Mouse (Mus musculus) hindbrain, embryonic 16.5 days (tissue): ENCODE results near the gene Rfx4. TPM values are rescaled to one million over a fixed set of nuclear protein-coding genes. Genes with fewer than 3 reads are reported as not detected.
A peak's percentile ranks its signal among the peaks of the same experiment; 100 is the strongest.

Experiments
- ATAC-seq: fragments of 200-750 bp; cut with Nextera tagmentation; 2 replicates; pipeline ENCODE4 v1.8.0; 2017; ENCODE audit warnings: moderate TSS enrichment, moderate library complexity
- H3K27ac ChIP-seq: fragments of 300-500 bp; sonication (generic); 2 replicates; pipeline ENCODE4 v1.5.1; 2014; ENCODE audit warnings: low read depth, mild to moderate bottlenecking, control low read depth, low read length, moderate library complexity
- H3K27me3 ChIP-seq: fragments of 300-500 bp; sonication (generic); replicated peaks from 2 replicates; pipeline ENCODE4 v1.6.1; 2014; ENCODE audit warnings: low read length; ENCODE audit not compliant: control insufficient read depth, insufficient read depth
- H3K36me3 ChIP-seq: fragments of 300-500 bp; sonication (generic); 2 replicates; pipeline ENCODE4 v1.6.1; 2014; ENCODE audit warnings: mild to moderate bottlenecking, low read length, moderate library complexity, mixed read lengths; ENCODE audit not compliant: control insufficient read depth, insufficient read depth
- H3K4me1 ChIP-seq: fragments of 300-500 bp; sonication (generic); 2 replicates; pipeline ENCODE4 v1.6.1; 2014; ENCODE audit warnings: low read depth, low read length; ENCODE audit not compliant: control insufficient read depth, insufficient read depth
- H3K4me2 ChIP-seq: fragments of 300-500 bp; sonication (generic); 2 replicates; pipeline ENCODE4 v1.6.1; 2014; ENCODE audit warnings: mild to moderate bottlenecking, low read length, control low read depth, moderate library complexity
- H3K4me3 ChIP-seq: fragments of 300-500 bp; sonication (generic); 2 replicates; pipeline ENCODE4 v1.5.1; 2014; ENCODE audit warnings: mild to moderate bottlenecking, low read length, control low read depth, moderate library complexity
- H3K9ac ChIP-seq: fragments of 300-500 bp; sonication (generic); 2 replicates; pipeline ENCODE4 v1.6.1; 2014; ENCODE audit warnings: low read depth, mild to moderate bottlenecking, control low read depth, low read length, moderate library complexity
- H3K9me3 ChIP-seq: fragments of 300-500 bp; sonication (generic); 2 replicates; pipeline ENCODE4 v1.6.1; 2014; ENCODE audit warnings: mild to moderate bottlenecking, low read length, moderate library complexity; ENCODE audit not compliant: control insufficient read depth
- WGBS: fragments of 180-500 bp; shearing (Covaris S2); extraction: QIAGEN DNeasy Blood & Tissue Kit; methylation state at CpG from one replicate; pipeline ENCODE4 v1.1.7; 2014; 5-methylcytosine and 5-hydroxymethylcytosine counted together
- polyA plus RNA-seq: library from polyadenylated mRNA; unstranded; fragments of >200 nt; fragmentation: Nextera tagmentation; extraction: Ambion mirVana; gene quantifications from 2 replicates; pipeline ENCODE4 v1.2.1, GENCODE M21; 2015

Gene Rfx4
- 16.1 and 22.1 TPM in 2 replicates for polyA plus RNA-seq

- Histone ChIP-seq H3K27ac (peak within 1 kb of the TSS; percentile 88), H3K9ac (peak within 1 kb of the TSS; percentile 66), H3K9me3 (no peaks in the 10 kb centered on the region), H3K4me1 (peaks cover 47% of the 10 kb centered on the region), H3K27me3 (peaks cover 7% of the 10 kb centered on the region), H3K4me2 (peak within 1 kb of the TSS; percentile 90), H3K4me3 (peak within 1 kb of the TSS; percentile 52), H3K36me3 (no peaks in the 10 kb centered on the region)
- WGBS: 1% methylated on average over 24 of the region's 24 CpGs
- ATAC-seq: peak; percentile 71
Measured at GRCm38 (mm10) chr10:84755786-84756203, at the start of gene Rfx4. Gene Rfx4 (plus strand): TSS chr10:84756062.

- WGBS: 38% methylated on average over 8 of the region's 8 CpGs
- no peak overlapping the region for H3K27ac ChIP-seq
Measured at GRCm38 (mm10) chr10:84706543-84706942, 49.3 kb upstream of the Rfx4 start.

GRCm38 (mm10) chr10:84707226-84707625, 48.6 kb upstream of the Rfx4 start:
- Histone ChIP-seq H3K27me3 (no peaks in the 10 kb centered on the region), H3K4me1 (peaks cover 8% of the 10 kb centered on the region), H3K36me3 (no peaks in the 10 kb centered on the region), H3K27ac (no peak overlapping the region), H3K9ac (no peak overlapping the region), H3K4me3 (no peak overlapping the region), H3K9me3 (no peaks in the 10 kb centered on the region), H3K4me2 (no peak overlapping the region)
- WGBS: 26% methylated on average over 6 of the region's 6 CpGs
- no peak for ATAC-seq

More at GRCm38 (mm10) chr10:84706543-84706942, 49.3 kb upstream of the Rfx4 start:
- ATAC-seq: no peak
- Histone ChIP-seq H3K4me2 (no peak overlapping the region), H3K9ac (no peak overlapping the region), H3K4me1 (peaks cover 8% of the 10 kb centered on the region), H3K27me3 (no peaks in the 10 kb centered on the region), H3K4me3 (no peak overlapping the region), H3K9me3 (no peaks in the 10 kb centered on the region), H3K36me3 (peaks cover 4% of the 10 kb centered on the region)

GRCm38 (mm10) chr10:84707752-84708530, 47.9 kb upstream of the Rfx4 start:
- no peaks in the 10 kb centered on the region for H3K27me3 ChIP-seq
- ATAC-seq: no peak
- no peak overlapping the region for H3K4me2 ChIP-seq
- H3K4me1 ChIP-seq: peaks cover 13% of the 10 kb centered on the region
- no peak overlapping the region for H3K27ac ChIP-seq
- H3K36me3 ChIP-seq: no peaks in the 10 kb centered on the region
- H3K9ac ChIP-seq: no peak overlapping the region
- WGBS: 19% methylated on average over 14 of the region's 14 CpGs
- H3K4me3 ChIP-seq: no peak overlapping the region
- no peaks in the 10 kb centered on the region for H3K9me3 ChIP-seq

GRCm38 (mm10) chr10:84710192-84710591, 45.7 kb upstream of the Rfx4 start:
- 15% methylated on average over 4 of the region's 4 CpGs for WGBS
- peaks cover 13% of the 10 kb centered on the region for H3K4me1 ChIP-seq

GRCm38 (mm10) chr10:84710827-84711226, 45.0 kb upstream of the Rfx4 start:
- peak; percentile 65 for ATAC-seq
- Histone ChIP-seq H3K9ac (no peak overlapping the region), H3K36me3 (0 out of 2 replicates have a peak, but pooled peaks cover 2% of the 10 kb centered on the region), H3K4me1 (peaks cover 13% of the 10 kb centered on the region), H3K4me3 (no peak overlapping the region), H3K27ac (peak overlapping the region; percentile 1; the same call in 1 of the 2 replicates), H3K9me3 (no peaks in the 10 kb centered on the region), H3K4me2 (no peak overlapping the region), H3K27me3 (no peaks in the 10 kb centered on the region)
- WGBS: 17% methylated on average over 4 of the region's 4 CpGs

More at GRCm38 (mm10) chr10:84710192-84710591, 45.7 kb upstream of the Rfx4 start:
- Histone ChIP-seq H3K36me3 (no peaks in the 10 kb centered on the region), H3K4me2 (no peak overlapping the region), H3K27ac (peak overlapping the region; percentile 30; the same call in 1 of the 2 replicates), H3K4me3 (no peak overlapping the region), H3K9ac (no peak overlapping the region), H3K27me3 (no peaks in the 10 kb centered on the region), H3K9me3 (no peaks in the 10 kb centered on the region)
- ATAC-seq: no peak

- WGBS: 33% methylated on average over 8 of the region's 8 CpGs
- Histone ChIP-seq H3K27me3 (no peaks in the 10 kb centered on the region), H3K27ac (no peak overlapping the region), H3K9me3 (no peaks in the 10 kb centered on the region), H3K9ac (no peak overlapping the region), H3K4me1 (peaks cover 13% of the 10 kb centered on the region), H3K4me3 (no peak overlapping the region), H3K36me3 (0 out of 2 replicates have a peak, but pooled peaks cover 5% of the 10 kb centered on the region), H3K4me2 (no peak overlapping the region)
- ATAC-seq: peak; percentile 12; the same call in 1 of the 2 replicates
Measured at GRCm38 (mm10) chr10:84711479-84711878, 44.4 kb upstream of the Rfx4 start.

- Histone ChIP-seq H3K27ac (no peak overlapping the region), H3K27me3 (no peaks in the 10 kb centered on the region), H3K4me1 (peaks cover 13% of the 10 kb centered on the region), H3K4me3 (no peak overlapping the region), H3K36me3 (0 out of 2 replicates have a peak, but pooled peaks cover 5% of the 10 kb centered on the region), H3K9me3 (no peaks in the 10 kb centered on the region), H3K4me2 (no peak overlapping the region), H3K9ac (no peak overlapping the region)
- WGBS: 32% methylated on average over 5 of the region's 5 CpGs
- ATAC-seq: no peak
Measured at GRCm38 (mm10) chr10:84711940-84712339, 43.9 kb upstream of the Rfx4 start.

- no peaks in the 10 kb centered on the region for H3K27me3 ChIP-seq
- 45% methylated on average over 6 of the region's 6 CpGs for WGBS
- H3K36me3 ChIP-seq: 0 out of 2 replicates have a peak, but pooled peaks cover 5% of the 10 kb centered on the region
- no peak for ATAC-seq
- no peaks in the 10 kb centered on the region for H3K9me3 ChIP-seq
- H3K9ac ChIP-seq: no peak overlapping the region
- H3K4me3 ChIP-seq: no peak overlapping the region
- H3K4me2 ChIP-seq: no peak overlapping the region
- H3K4me1 ChIP-seq: peaks cover 9% of the 10 kb centered on the region
- no peak overlapping the region for H3K27ac ChIP-seq
Measured at GRCm38 (mm10) chr10:84712532-84712931, 43.3 kb upstream of the Rfx4 start.
